Mouse (Mus musculus) left cerebral cortex, postnatal 4 days (tissue): ENCODE measurements around the gene Clgn. TPM values are rescaled to one million over a fixed set of nuclear protein-coding genes. Genes with fewer than 3 reads are reported as not detected.
"Not testable (repeated sequence)": the region's sequence is repeated elsewhere in the genome, so short reads cannot be mapped to it uniquely, and the experiment has no call there.

ENCODE experiments used
- DNase-seq: peaks from one replicate; pipeline ENCODE4 v3.0.0-alpha.2; 2022
- intact Hi-C: fragments of 180-260 bp; cut with DNase I; formaldehyde crosslinking; loops from one replicate; pipeline ENCODE4 v1.15.1; 2025
- total RNA-seq, 2 experiments: library from RNA; stranded (reverse); gene quantifications; 2 replicates each; pipeline ENCODE4 v1.2.3; 2021

The Clgn gene
- total RNA-seq, 2 experiments from 2014 or later = 9.6 to 10.0 TPM

GRCm38 (mm10) chr8:83421354-83421753 is 31.7 kb downstream of the Clgn start:
- intact Hi-C loops = no loop called here
- DNase-seq = no peak

DNA sequence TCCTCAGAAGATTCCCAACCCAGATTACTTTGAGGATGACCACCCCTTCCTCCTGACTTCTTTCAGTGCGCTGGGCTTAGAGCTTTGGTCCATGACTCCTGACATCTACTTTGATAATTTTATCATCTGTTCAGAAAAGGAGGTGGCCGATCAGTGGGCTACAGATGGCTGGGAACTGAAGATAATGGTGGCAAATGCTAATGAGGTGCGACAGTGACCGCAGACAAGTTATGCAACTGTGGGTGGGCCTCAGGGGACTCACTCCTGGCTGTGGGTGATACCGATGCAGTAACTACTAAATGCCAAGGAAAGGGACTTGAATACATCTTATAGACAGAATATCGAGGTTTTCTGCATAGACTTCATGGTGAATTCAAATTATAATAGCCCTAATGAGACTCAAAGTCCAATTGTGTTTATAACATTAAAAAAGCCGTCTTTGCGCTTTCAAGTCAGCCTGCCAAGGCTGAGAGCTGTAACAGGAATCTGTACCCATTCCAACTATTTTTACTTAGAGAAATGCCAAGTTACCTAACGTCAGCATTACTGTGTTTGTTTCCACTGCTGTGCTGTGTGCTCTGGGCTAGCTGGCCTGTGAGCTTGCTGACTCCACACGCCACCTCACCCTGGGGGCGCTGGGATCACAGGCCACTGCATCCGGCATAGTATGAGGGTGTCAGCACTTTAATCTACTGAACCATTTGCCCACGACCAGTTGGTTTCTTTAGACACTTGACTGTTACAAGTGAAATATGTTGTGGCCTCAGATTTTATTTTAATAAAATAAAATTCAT is 33.6 kb downstream of the Clgn start:
- DNase-seq = no peak
- intact Hi-C loops = no loop called here

GRCm38 (mm10) chr8:83425202-83425601 is 35.5 kb downstream of the Clgn start:
- DNase-seq = no peak
- intact Hi-C loops = no loop called here

DNA sequence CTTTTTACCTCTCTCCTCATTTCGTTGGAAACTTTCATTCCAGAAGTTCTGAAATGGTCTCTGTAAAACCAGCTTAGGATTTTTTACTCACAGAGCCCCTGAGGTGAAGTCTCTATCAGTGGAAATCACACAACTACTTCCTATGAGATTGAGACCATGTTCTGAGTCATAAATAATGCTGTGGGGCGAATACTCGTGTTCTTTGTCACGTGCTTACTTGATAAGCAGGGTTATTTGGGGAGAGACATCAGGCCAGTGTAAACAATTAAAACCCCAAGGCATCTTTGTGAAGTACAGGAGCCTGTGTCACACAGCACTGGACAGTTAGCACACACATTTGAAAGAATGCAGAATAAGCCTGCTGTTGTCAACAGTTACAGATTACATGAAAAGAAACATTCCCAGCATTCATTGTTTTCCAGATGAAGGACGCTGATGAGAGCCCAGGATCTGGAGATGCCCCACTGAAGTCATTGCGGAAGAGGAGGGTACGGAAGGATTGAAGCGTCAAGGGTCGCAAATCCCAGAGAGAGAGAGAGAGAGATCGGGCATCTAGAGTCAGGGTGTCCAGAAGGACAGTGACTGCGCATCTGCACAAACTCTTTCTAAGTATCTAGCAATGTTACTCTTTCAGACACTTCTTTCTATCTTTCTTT is 36.6 kb downstream of the Clgn start:
- intact Hi-C loops = no loop called here
- no peak for DNase-seq

DNA sequence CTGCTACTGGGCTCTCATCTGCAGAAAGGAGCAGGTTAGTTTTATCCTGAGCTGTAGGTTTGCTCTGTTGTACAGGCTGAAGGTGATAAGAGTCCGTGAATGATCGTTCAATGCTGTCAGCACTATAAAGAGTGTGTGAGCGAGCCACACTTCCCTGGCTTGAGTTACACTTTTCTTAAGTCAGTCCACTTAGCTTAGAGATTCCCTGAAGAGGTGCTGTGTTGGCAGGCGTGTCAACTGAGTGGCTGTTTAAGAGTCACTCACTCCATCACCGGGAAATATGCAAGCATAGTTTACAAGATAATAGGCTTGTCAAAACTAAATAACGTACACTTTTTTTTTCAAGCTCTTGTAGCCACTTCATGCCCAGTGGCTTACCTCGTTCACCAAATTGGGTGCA is 37.3 kb downstream of the Clgn start:
- intact Hi-C loops = no loop called here
- DNase-seq = no peak

- intact Hi-C loops = not testable (repeated sequence)
Observed at GRCm38 (mm10) chr8:83428621-83429020, 39.0 kb downstream of the Clgn start.

GRCm38 (mm10) chr8:83429071-83429524 is 39.4 kb downstream of the Clgn start:
- no peak for DNase-seq

More at GRCm38 (mm10) chr8:83428621-83429020, 39.0 kb downstream of the Clgn start:
- not testable (repeated sequence) for DNase-seq

DNA sequence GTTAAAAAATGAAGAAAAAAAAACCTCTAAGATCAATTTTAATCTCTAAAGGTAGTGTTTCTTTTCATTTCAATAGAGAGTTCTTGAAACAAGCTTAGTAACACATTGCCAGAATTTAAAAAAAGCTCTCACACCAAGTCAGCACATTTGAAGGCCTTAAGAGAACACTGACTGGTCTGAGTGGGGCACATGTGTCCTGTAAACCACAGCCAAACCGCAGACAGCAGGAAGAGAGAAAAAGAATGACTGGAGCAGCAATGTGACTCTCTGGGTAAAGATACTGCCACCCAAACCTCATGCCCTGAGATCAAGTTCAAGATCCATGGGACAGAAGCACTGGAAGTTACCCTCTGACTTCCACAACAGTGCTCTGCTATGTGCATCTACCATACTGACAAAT is 47.4 kb downstream of the Clgn start:
- no peak for DNase-seq
- intact Hi-C loops = no loop called here

More at GRCm38 (mm10) chr8:83429071-83429524, 39.4 kb downstream of the Clgn start:
- intact Hi-C loops = no loop called here

GRCm38 (mm10) chr8:83441656-83442242 is 52.1 kb downstream of the Clgn start:
- no peak for DNase-seq
- intact Hi-C loops = no loop called here

- peak; percentile 100 for DNase-seq
- intact Hi-C loops = no loop called here
Observed at GRCm38 (mm10) chr8:83442243-83443051, 52.8 kb downstream of the Clgn start.

DNA sequence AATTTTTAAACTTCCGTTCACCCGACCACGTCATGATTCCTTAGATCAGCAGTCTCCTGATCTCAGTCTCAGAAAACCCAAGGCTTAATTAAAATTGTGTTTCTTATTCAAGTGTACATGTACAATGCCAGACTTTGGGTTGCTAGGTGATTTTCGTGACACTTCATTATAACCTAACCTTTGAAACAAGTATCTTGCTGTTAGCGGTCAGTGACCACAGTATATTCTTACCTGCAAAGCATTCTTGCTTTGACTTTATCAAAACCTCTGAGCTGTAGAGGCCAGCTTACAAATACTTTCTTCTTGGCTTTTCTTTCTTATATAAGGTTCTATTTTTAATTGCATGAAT is 53.4 kb downstream of the Clgn start:
- intact Hi-C loops = no loop called here
- no peak for DNase-seq

DNA sequence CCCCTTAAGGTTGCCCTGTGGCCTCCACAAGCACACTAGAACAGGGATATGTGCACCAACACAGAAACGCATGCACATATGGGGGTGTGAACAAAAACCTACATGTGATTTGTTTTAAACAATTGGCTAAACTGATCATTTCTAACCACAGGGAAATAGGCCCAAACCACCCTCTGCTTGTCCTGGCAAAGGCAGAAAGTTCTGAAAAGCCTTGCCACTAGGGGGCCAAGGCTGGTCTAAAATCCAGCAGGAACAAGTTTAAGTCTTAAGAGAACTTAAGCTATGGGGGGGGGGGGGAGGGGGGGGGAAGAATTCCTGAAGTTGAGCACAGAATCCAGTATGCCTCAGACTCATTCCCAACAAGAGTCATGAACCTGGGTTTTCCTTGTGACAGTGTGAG is 60.3 kb downstream of the Clgn start:
- DNase-seq = no peak
- intact Hi-C loops = no loop called here

DNA sequence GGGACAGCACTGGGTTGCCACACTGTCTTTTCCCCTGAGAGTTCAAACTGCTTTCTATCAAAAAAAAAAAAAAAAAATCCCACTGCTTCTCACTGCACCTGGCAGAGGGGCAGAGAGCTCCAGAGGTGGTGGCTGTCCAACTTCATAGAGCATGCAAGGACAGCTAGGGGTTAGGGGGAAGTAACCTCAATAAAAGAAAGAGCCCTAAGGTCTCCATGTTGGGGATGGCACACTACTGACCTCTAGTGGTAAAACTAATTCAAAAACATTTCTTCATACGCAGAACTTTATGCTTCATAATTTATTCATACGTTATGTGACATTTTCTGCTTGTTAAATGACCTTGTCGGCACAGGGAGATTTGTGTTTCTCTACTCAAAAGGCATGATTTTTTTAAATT is 61.4 kb downstream of the Clgn start:
- intact Hi-C loops = no loop called here
- no peak for DNase-seq

- no peak for DNase-seq
- intact Hi-C loops = no loop called here
Observed at GRCm38 (mm10) chr8:83457121-83457520, 67.5 kb downstream of the Clgn start.

- DNase-seq = no peak
- intact Hi-C loops = no loop called here
Observed at GRCm38 (mm10) chr8:83458222-83458621, 68.6 kb downstream of the Clgn start, which contains the start of gene Scoc. TSS of gene Scoc (minus strand) at chr8:83458391.

DNA sequence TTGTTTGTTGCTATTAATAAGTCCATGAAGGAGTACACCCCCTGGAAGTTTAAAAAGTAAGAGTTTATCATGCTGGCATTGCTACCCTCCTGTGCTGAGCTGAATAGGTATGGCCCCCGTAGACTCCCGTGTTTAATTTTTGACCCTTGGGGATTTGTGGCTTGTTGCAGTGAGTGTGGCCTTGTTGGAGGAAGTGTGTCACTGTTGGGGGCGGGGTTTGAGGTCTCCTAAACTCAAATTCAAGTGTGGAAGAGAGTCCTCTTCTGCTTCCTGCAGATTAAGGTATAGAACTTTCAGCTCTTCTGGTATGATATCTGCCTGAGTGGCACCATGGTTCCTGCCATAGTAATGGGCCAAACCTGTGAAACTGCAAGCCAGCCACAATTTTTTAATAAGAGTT is 69.9 kb downstream of the Clgn start:
- intact Hi-C loops = no loop called here
- DNase-seq = no peak

Other genes starting within 250 kb of the Clgn start
- gene Tbc1d9, start 224.5 kb upstream of the Clgn start, total RNA-seq = 100 to 1,000 TPM; 122 to 129 TPM
- gene Gm10645, start 223.7 kb upstream of the Clgn start, total RNA-seq = 1 to 10 TPM; 1.3 to 2.6 TPM
- gene Ucp1, start 99.5 kb upstream of the Clgn start, total RNA-seq = not detected
- gene Elmod2, start 57.4 kb upstream of the Clgn start, total RNA-seq = 10 to 100 TPM; 19.5 to 19.7 TPM
- gene Mgat4d, start 41.4 kb upstream of the Clgn start, total RNA-seq = not detected
- gene Scoc, start 68.5 kb downstream of the Clgn start, total RNA-seq = 100 to 1,000 TPM; 266 to 271 TPM
- gene Olfr370, start 145.9 kb downstream of the Clgn start, total RNA-seq = not detected
- gene Ndufb7, start 176.8 kb downstream of the Clgn start, total RNA-seq = 100 to 1,000 TPM; 120 to 136 TPM
- gene Tecr, start 218.1 kb downstream of the Clgn start, total RNA-seq = 100 to 1,000 TPM; 610 to 661 TPM
- 10 to 100 TPM; 35.3 to 35.9 TPM for gene Dnajb1, start 218.3 kb downstream of the Clgn start, total RNA-seq